Mouse (Mus musculus): Measurements from ENCODE around the gene Atp6v1f. TPM values are rescaled to one million over a fixed set of nuclear protein-coding genes. Genes with fewer than 3 reads are reported as not detected.

The Atp6v1f gene
- total and polyA plus RNA-seq, 3 experiments, result 312 to 349 TPM; not detected in 1

GRCm38 (mm10) chr6:29439251-29439650 is 28.3 kb upstream of the Atp6v1f start:
- no peaks in the 10 kb centered on the region for H3K9me3 ChIP-seq (replicated peaks; ENCODE audit: insufficient read depth, low read length)
- peaks cover 0 to 3% of the 10 kb centered on the region in 2 experiments; a peak in 1 of 4 replicates for H3K36me3 ChIP-seq (ENCODE audit: control insufficient read depth in 1 of 2, insufficient read depth in 2 of 2, low read length in 2 of 2)
- no peaks in the 10 kb centered on the region; a peak in 1 of 4 replicates for H3K27me3 ChIP-seq (ENCODE audit: control insufficient read depth in 1 of 2, insufficient read depth in 2 of 2, low read length in 2 of 2)
- no peak overlapping the region for H3K9ac ChIP-seq (ENCODE audit: control insufficient read depth, low read depth, low read length, poor library complexity, severe bottlenecking)
- no peaks in the 10 kb centered on the region for H3K79me2 ChIP-seq (ENCODE audit: control insufficient read depth, insufficient read depth, low read length, poor library complexity)
- peaks cover 0 to 16% of the 10 kb centered on the region in 2 experiments; a peak in 3 of 4 replicates for H3K4me1 ChIP-seq (ENCODE audit: control insufficient read depth in 1 of 2, insufficient read depth in 2 of 2, low read length in 2 of 2)
- no peak overlapping the region for H3K4me3 ChIP-seq (ENCODE audit: control insufficient read depth in 1 of 2, insufficient read depth in 1 of 2, low read depth in 2 of 2, low read length in 2 of 2)
- no peak for TF ChIP-seq BHLHE40 (IDR thresholded peaks at IDR 0.05; ENCODE audit: borderline replicate concordance, low read depth, low read length)
- TF ChIP-seq TCF12 (IDR thresholded peaks at IDR 0.05; ENCODE audit: low read depth, low read length), result no peak
- TF ChIP-seq HCFC1 (IDR thresholded peaks at IDR 0.05; ENCODE audit: low read depth, low read length), result no peak
- TF ChIP-seq ETS1 (IDR thresholded peaks at IDR 0.05; ENCODE audit: low read depth, low read length), result no peak
- no peak for TF ChIP-seq USF2 (IDR thresholded peaks at IDR 0.05; ENCODE audit: borderline replicate concordance in 1 of 2, insufficient read depth in 1 of 2, low read depth in 1 of 2, low read length in 2 of 2)
- no peak for TF ChIP-seq ELF1 (IDR thresholded peaks at IDR 0.05; ENCODE audit: low read depth, low read length)
- no peak for TF ChIP-seq ZC3H11A (IDR thresholded peaks at IDR 0.05; ENCODE audit: low read depth, low read length)
- no peak for TF ChIP-seq ZMIZ1 (IDR thresholded peaks at IDR 0.05; ENCODE audit: low read depth, low read length)
- no peak for TF ChIP-seq POLR2AphosphoS2 (IDR thresholded peaks at IDR 0.05; ENCODE audit: low read length)
- no peak for TF ChIP-seq POLR2A (IDR thresholded peaks at IDR 0.05; ENCODE audit: control insufficient read depth in 1 of 2, insufficient read depth in 1 of 2, low read depth in 1 of 2, low read length in 2 of 2, poor library complexity in 1 of 2)
- TF ChIP-seq CHD1 (IDR thresholded peaks at IDR 0.05; ENCODE audit: low read depth, low read length), result no peak
- TF ChIP-seq CHD2 (IDR thresholded peaks at IDR 0.05; ENCODE audit: low read length), result no peak
- DNase-seq (ENCODE audit: low read depth, low spot score), result no peak
- no peak overlapping the region for H3K27ac ChIP-seq (ENCODE audit: control insufficient read depth, low read depth, low read length)

GRCm38 (mm10) chr6:29439789-29440188 is 27.7 kb upstream of the Atp6v1f start:
- H3K9ac ChIP-seq (ENCODE audit: control insufficient read depth, low read depth, low read length, poor library complexity, severe bottlenecking), result no peak overlapping the region
- H3K27ac ChIP-seq (ENCODE audit: control insufficient read depth, low read depth, low read length), result no peak overlapping the region
- H3K27me3 ChIP-seq (ENCODE audit: control insufficient read depth in 1 of 2, insufficient read depth in 2 of 2, low read length in 2 of 2), result no peaks in the 10 kb centered on the region; a peak in 1 of 4 replicates
- no peaks in the 10 kb centered on the region for H3K9me3 ChIP-seq (replicated peaks; ENCODE audit: insufficient read depth, low read length)
- TF ChIP-seq TAL1 (IDR thresholded peaks at IDR 0.05; ENCODE audit: low read length), result no peak
- H3K4me3 ChIP-seq (ENCODE audit: control insufficient read depth in 1 of 2, insufficient read depth in 1 of 2, low read depth in 2 of 2, low read length in 2 of 2), result no peak overlapping the region
- peaks cover 0 to 11% of the 10 kb centered on the region in 2 experiments; a peak in 3 of 4 replicates for H3K4me1 ChIP-seq (ENCODE audit: control insufficient read depth in 1 of 2, insufficient read depth in 2 of 2, low read length in 2 of 2)
- no peaks in the 10 kb centered on the region for H3K36me3 ChIP-seq (ENCODE audit: control insufficient read depth in 1 of 2, insufficient read depth in 2 of 2, low read length in 2 of 2)
- no peak for DNase-seq (ENCODE audit: low read depth, low spot score)
- H3K79me2 ChIP-seq (ENCODE audit: control insufficient read depth, insufficient read depth, low read length, poor library complexity), result no peaks in the 10 kb centered on the region

- Histone ChIP-seq H3K36me3 (ENCODE audit: control insufficient read depth in 1 of 2, insufficient read depth in 2 of 2, low read length in 2 of 2) (no peaks in the 10 kb centered on the region; a peak in 1 of 4 replicates), H3K9me3 (replicated peaks; ENCODE audit: insufficient read depth, low read length) (no peaks in the 10 kb centered on the region), H3K79me2 (ENCODE audit: control insufficient read depth, insufficient read depth, low read length, poor library complexity) (no peaks in the 10 kb centered on the region), H3K27me3 (ENCODE audit: control insufficient read depth in 1 of 2, insufficient read depth in 2 of 2, low read length in 2 of 2) (no peaks in the 10 kb centered on the region), H3K27ac (ENCODE audit: control insufficient read depth, low read depth, low read length) (no peak overlapping the region), H3K4me1 (ENCODE audit: control insufficient read depth in 1 of 2, insufficient read depth in 2 of 2, low read length in 2 of 2) (no peaks in the 10 kb centered on the region), H3K9ac (ENCODE audit: control insufficient read depth, low read depth, low read length, poor library complexity, severe bottlenecking) (no peak overlapping the region), H3K4me3 (ENCODE audit: control insufficient read depth in 1 of 2, insufficient read depth in 1 of 2, low read depth in 2 of 2, low read length in 2 of 2) (no peak overlapping the region)
- DNase-seq (ENCODE audit: low read depth, low spot score), result peak; percentile 62
- TF ChIP-seq SMC3 (IDR thresholded peaks at IDR 0.05; ENCODE audit: low read depth, low read length) (peak; percentile 94), RAD21 (IDR thresholded peaks at IDR 0.05; ENCODE audit: low read depth, low read length) (peak; percentile 64), MAFK (IDR thresholded peaks at IDR 0.05; ENCODE audit: borderline replicate concordance, low read depth, low read length) (no peak), CTCF (IDR thresholded peaks at IDR 0.05 in 2 of 3, conservative IDR thresholded peaks at IDR 0.05 in 1 of 3; ENCODE audit: control insufficient read depth in 1 of 3, insufficient read depth in 1 of 3, low read depth in 2 of 3, low read length in 3 of 3, poor library complexity in 1 of 3, severe bottlenecking in 1 of 3) (peak; percentile 84 to 88 (median 87)), ZC3H11A (IDR thresholded peaks at IDR 0.05; ENCODE audit: low read depth, low read length) (peak; percentile 72), GABPA (IDR thresholded peaks at IDR 0.05; ENCODE audit: low read depth, low read length) (no peak)
Observed at GRCm38 (mm10) chr6:29444773-29445172, 22.7 kb upstream of the Atp6v1f start.
